Mouse (Mus musculus) yolk sac, embryonic 10.5 days (tissue): ENCODE data around the gene Ppip5k2.
A peak's percentile ranks its signal among the peaks of the same experiment; 100 is the strongest.

Experiments
- DNase-seq: peaks from one replicate; pipeline ENCODE4 v3.0.0-alpha.2; 2017; ENCODE audit warnings: low spot score

The Ppip5k2 gene

DNA sequence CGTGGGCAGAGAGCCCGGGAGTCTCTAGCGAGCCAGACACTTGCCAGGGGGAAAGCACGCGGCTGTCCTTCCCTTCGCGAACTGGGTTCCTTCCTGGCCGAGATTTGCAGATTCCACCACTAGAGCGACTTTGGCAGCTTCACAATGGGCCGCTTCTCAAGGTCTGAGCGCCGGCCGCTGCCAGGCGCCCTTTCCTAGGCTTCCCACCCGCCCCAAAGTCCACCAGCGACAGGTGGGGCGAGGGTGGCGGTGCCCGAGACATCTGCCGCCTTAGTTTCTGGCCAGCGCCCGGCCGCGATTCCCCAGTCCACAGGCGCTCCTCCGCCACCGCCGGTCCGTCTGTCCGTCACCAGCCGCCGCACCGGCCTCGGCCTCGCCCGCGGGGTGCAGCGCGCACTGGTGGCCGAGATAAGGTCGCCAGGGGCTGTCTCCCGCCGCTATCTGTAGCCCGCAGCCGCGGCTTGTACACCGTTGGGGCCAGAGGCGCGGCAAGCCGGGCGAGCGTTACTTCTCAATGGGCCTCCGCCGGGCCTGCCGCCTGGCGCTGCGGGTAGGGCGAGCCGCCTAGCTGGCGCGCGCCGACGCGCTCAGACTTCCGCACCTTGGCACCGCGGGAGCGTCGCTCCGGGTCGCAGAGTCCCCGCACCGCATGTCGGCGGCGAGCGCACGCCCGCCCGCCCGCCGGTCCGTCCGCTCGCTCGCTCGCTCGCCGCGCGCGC lies 109.4 kb downstream of the Ppip5k2 start:
- DNase-seq, result peak; percentile 53

DNA sequence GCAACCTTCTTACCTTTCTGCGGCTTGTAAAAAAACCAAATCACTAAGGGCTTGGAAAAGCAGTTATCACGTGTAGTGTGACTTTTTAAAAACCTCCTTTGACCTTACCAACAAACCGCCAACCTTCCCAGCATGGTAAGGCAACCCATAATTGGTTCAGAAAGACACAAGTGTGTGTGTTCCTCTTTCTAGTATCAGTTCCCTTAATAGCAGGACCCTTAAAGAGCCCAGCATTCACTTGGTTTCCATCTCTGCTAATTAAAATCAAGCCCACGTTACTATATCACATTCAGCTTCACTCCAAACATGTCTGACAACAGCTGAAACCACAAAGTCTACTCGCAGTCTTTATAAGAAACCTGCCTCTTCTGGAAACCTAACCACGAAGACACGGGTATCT lies 110.8 kb downstream of the Ppip5k2 start:
- no peak for DNase-seq

DNA sequence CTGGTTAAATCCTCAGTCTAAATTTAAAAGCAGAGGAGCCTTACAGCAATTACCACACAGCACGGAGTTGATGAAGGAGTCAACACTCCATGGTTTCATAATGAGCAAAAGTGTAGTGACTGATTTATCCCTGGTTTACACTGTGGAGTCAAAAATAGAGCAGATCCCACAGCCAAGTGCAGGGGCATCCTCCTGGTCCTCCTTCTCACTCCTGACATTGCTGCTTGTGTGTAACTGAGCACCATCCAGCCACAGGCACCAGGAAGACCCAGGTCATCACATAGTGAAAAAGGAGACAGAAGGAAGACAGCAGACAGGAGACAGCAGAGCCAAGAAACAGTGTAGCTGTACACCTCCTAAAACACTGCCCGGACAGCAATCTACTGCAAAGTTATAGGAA lies 112.4 kb downstream of the Ppip5k2 start:
- DNase-seq, result no peak

DNA sequence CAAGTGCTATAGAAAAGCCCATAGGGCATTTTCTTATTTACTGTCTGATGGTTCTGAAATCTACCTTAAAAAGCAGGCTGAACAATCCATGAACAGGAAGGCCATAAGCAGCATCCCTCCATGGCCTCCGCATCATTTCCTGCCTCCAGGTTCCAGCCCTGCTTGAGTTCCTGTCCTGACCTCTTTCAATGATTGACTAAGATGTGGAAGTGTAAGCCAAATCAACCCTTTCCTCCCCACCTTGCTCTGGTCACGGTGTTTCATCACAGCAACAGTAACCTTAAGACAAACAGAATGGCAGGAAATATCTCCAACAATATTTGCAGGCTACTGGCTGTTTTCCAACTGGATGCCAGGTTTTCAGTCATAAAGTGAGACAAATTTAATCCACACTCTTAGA lies 113.0 kb downstream of the Ppip5k2 start:
- DNase-seq, result no peak
